Mouse (Mus musculus): ENCODE results near the gene Krt20.

DNA sequence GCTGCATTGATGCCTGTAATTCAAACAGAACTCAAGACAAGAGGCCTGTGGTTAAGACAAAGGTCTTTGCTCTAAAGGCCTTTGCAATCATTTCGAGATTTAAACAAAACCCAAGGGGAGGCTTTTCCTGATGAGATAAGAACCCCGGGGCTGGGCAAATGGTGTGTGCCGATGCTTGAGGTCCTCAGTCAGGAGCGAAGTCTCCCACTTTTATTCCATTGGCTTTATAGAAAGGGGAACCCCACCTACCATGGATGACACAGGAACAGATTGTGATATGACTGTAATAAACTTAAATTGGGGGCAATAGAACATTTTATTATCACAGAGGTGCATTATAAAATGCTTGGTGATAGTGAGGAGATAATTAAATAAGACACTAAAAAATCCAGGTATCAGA, 1.3 kb downstream of the Krt20 start:
- TF ChIP-seq GATA1 (IDR thresholded peaks at IDR 0.05; ENCODE audit: borderline replicate concordance, low read length), result no peak
- TF ChIP-seq FLI1 (IDR thresholded peaks at IDR 0.05; ENCODE audit: low read length), result no peak

All from megakaryocyte, embryonic 14.5 days (primary cell).